Mouse (Mus musculus) left cerebral cortex, postnatal 14 days (tissue): ENCODE results near the gene Smox. TPM values are rescaled to one million over a fixed set of nuclear protein-coding genes. Genes with fewer than 3 reads are reported as not detected.

Source experiments
- DNase-seq, 2 experiments: peaks; one replicate each; pipeline ENCODE4 v3.0.0; 2021 to 2022; ENCODE audit warnings: low spot score in 2 of 2, mixed read lengths in 1 of 2
- intact Hi-C: fragments of 180-260 bp; cut with DNase I; formaldehyde crosslinking; loops from one replicate; pipeline ENCODE4 v1.15.1; 2025
- total RNA-seq, 2 experiments: library from RNA; stranded (reverse); gene quantifications; 2 replicates each; pipeline ENCODE4 v1.2.3; 2021

Gene Smox
- total RNA-seq, 2 experiments from 2014 or later: 65.4 to 68.9 TPM

GRCm38 (mm10) chr2:131481733-131482132 is 9.6 kb upstream of the Smox start:
- DNase-seq: no peak
- intact Hi-C loops: no loop called here

GRCm38 (mm10) chr2:131482478-131482877 is 8.8 kb upstream of the Smox start:
- intact Hi-C loops: no loop called here
- DNase-seq: no peak

GRCm38 (mm10) chr2:131483562-131483961 is 7.7 kb upstream of the Smox start:
- no peak for DNase-seq
- intact Hi-C loops: no loop called here

GRCm38 (mm10) chr2:131484182-131484581 is 7.1 kb upstream of the Smox start:
- peak in 1 of 2 experiments; percentile 67 for DNase-seq
- intact Hi-C loops: no loop called here

- DNase-seq: no peak
- intact Hi-C loops: no loop called here
Observed at GRCm38 (mm10) chr2:131485126-131485525, 6.2 kb upstream of the Smox start.

- DNase-seq: no peak
- intact Hi-C loops: no loop called here
Observed at GRCm38 (mm10) chr2:131486046-131486445, 5.2 kb upstream of the Smox start.

- DNase-seq: no peak
Observed at GRCm38 (mm10) chr2:131487337-131487736, 4.0 kb upstream of the Smox start.

GRCm38 (mm10) chr2:131488261-131488660 is 3.0 kb upstream of the Smox start:
- no peak for DNase-seq
- intact Hi-C loops: no loop called here

More at GRCm38 (mm10) chr2:131487337-131487736, 4.0 kb upstream of the Smox start:
- intact Hi-C loops: no loop called here

GRCm38 (mm10) chr2:131488870-131489269 is 2.4 kb upstream of the Smox start:
- intact Hi-C loops: no loop called here
- DNase-seq: no peak

GRCm38 (mm10) chr2:131489591-131489990 is 1.7 kb upstream of the Smox start:
- DNase-seq: no peak
- intact Hi-C loops: no loop called here

- intact Hi-C loops: loop anchor here (5.0 kb wide), 1 partner anchor 70 kb away; no protein-coding TSS in a partner anchor
- peak in 1 of 2 experiments; percentile 81 for DNase-seq
Observed at GRCm38 (mm10) chr2:131491707-131492595, 655 bp downstream of the Smox start.

- peak in 1 of 2 experiments; percentile 9 for DNase-seq
- intact Hi-C loops: loop anchor here (5.0 kb wide), 1 partner anchor 70 kb away; no protein-coding TSS in a partner anchor
Observed at GRCm38 (mm10) chr2:131492596-131493139, 1.4 kb downstream of the Smox start.

GRCm38 (mm10) chr2:131493446-131493845 is 2.1 kb downstream of the Smox start:
- intact Hi-C loops: loop anchor here (5.0 kb wide), 1 partner anchor 71 kb away; no protein-coding TSS in a partner anchor
- DNase-seq: no peak

GRCm38 (mm10) chr2:131495256-131495655 is 4.0 kb downstream of the Smox start:
- intact Hi-C loops: no loop called here
- no peak for DNase-seq

- intact Hi-C loops: no loop called here
Observed at GRCm38 (mm10) chr2:131496125-131496820, 5.0 kb downstream of the Smox start.

GRCm38 (mm10) chr2:131497224-131497856 is 6.0 kb downstream of the Smox start:
- intact Hi-C loops: no loop called here
- no peak for DNase-seq

More at GRCm38 (mm10) chr2:131496125-131496820, 5.0 kb downstream of the Smox start:
- DNase-seq: no peak

GRCm38 (mm10) chr2:131498219-131498618 is 6.9 kb downstream of the Smox start:
- intact Hi-C loops: no loop called here

GRCm38 (mm10) chr2:131499290-131499845 is 8.1 kb downstream of the Smox start:
- intact Hi-C loops: no loop called here
- no peak for DNase-seq

More at GRCm38 (mm10) chr2:131498219-131498618, 6.9 kb downstream of the Smox start:
- peak in 1 of 2 experiments; percentile 55 for DNase-seq

GRCm38 (mm10) chr2:131501886-131502285 is 10.6 kb downstream of the Smox start:
- intact Hi-C loops: no loop called here
- peak in 1 of 2 experiments; percentile 36 for DNase-seq
